Mouse (Mus musculus) liver (tissue): ENCODE measurements around the gene Syne2.

Source experiments
- DNase-seq: peaks from one replicate; pipeline ENCODE4 v3.0.0-alpha.2; 2020; ENCODE audit warnings: mixed read lengths

Syne2 gene

DNA sequence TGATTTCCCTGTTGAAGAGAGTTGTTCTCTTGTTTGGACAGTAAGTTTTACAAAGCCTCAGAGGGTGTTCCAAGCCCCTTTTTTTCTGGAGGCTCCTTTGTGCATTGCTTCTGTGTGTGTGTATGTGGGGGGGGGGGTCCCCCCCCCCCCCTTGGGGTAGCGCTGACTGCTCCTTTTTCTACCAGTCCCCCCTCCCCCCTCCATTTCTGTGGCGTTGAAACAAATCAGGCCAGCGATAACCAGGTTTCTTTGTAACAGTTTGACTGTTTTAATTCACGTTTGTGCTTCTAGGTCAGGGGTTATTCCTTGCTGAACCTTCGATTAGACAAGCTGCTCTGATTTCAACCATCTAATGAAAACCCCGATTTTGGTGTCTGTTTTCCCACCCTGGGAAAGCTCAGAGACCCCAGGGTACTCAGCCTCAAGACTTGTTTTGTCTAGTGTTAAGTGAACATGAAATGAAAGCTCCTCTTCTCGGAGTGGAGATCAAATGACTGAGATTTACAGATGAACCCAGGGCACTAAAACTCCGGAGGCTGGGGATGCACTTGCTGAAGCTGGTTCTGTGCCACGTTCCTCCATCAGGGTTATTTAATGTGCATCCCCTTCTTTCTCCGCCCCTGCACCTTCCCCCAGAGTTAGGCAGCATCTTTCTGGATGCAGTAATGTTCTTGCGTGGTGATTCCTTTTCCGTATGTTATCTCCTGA, 56.5 kb downstream of the Syne2 start:
- no peak for DNase-seq

DNA sequence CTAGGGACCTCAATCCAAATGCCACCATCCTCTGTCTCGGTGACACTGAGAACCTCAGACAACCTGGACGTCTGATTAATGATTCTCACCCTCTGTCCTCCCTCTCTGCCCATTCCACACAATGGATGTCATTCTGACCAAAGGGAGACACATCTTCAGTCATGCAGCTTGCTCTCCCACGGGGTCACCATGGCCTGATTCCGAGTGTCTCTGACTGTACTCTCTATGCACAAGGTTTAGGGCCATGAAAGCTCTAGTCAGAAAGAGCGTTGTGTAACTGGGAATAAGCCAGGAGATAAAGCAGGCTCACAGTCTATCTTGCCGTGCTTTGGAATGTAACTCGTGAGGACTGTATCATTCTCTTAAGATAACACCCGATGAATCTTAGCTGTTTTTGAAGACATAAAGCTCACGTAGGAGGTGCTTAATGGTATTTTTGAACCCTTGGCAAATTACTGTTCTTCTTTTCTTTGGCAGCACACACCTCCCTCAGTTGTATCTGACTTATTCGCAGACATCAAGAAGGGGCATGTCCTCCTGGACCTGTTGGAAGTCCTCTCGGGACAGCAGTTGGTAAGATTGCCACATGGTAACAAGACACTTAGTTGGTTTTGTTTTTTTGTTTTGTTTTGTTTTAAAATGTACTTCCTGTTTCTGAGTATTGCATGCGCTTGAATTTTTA, 61.8 kb downstream of the Syne2 start:
- no peak for DNase-seq

DNA sequence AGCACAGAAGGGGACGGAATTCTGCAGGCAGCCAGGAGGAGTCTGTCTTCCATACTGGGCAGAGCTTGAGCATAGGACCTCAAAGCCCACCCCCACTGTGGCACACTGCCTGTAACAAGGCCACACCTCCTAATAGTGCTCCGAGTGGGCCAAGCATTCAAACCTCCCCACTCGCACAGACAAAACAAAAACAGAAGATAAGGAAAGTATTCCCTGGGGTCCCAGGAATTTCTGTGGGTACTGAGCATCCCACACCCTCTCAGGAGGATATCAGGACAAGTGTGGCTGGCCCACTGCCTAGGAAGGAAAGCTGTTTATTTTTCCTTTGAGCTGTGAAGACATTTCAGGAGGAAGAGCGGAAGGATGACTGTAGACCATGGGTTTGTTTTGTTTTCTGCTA, 63.6 kb downstream of the Syne2 start:
- no peak for DNase-seq

DNA sequence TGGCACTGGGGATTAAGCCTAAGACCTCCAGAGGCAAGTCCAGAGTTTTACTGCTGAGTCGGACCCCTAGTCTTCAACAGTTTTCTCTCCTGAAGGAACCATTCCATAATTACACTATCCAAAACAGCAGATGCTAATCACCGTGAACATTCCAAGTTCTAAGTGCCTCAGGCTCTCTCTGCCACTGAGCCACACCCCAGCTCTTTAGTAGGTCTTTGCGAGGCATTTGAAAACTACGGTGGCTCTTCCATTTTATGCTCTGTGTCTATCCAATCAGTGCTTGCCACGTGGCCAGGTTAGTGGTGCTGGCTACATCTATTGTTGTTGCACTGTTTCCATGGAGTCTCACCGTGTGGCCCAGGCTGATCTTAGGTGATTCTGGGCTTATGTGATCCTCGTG, 68.2 kb downstream of the Syne2 start:
- no peak for DNase-seq

DNA sequence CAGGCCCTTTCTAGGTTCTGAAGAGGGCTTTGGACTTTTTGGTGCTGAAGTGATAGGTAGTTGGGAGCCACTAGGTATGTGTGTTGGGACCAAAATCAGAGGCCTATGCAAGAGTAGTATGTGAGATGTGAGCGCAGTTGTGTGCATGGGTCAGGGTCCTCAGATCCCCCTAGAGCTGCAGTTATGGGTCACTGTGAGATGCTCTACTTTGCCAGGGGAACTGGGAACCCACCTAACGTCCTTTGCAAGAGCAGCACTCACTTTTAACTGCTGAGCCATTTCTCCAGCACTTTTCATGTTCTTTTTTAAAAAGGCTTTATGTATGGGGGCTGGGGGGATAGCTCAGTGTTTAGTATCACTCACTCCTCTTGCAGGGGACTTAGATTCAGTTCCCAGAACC, 69.0 kb downstream of the Syne2 start:
- DNase-seq, result no peak

DNA sequence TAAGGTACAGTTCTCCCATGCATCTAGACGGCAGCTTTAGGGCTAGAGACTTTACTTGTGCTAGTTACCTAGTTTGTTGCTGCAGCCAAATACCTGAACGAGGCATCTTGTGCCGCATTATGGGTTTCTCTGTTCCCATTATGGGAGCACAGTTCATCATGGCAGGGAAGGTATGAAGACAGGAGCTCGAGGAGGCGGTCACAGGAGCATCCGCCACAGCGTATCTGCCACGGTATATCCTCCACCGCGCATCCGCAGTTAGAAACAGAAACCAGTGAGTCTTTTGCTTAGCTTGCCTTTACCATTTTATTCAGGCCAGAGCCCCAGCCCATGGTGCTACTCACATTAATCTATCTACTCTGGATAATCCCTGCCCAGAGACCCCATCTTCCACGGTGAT, 70.8 kb downstream of the Syne2 start:
- no peak for DNase-seq

DNA sequence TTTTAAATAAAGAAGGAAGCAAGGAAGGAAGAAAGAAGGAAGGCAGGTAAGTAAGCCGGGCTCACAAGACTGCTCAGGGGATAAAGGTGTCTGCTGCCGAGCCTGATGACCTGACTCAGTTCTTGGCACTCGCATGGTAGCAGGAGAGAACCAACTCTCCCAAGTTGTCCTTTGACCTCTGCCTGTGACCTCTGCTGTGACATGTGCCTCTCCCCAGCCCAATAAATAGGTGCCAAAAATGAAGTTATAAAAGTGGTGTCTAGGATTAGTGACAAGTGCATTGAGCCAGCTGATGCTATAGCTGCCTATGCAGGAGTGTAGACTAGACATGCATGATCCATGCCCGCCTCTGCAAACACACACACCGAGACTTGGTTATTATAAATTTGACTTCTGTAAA, 73.3 kb downstream of the Syne2 start:
- no peak for DNase-seq

DNA sequence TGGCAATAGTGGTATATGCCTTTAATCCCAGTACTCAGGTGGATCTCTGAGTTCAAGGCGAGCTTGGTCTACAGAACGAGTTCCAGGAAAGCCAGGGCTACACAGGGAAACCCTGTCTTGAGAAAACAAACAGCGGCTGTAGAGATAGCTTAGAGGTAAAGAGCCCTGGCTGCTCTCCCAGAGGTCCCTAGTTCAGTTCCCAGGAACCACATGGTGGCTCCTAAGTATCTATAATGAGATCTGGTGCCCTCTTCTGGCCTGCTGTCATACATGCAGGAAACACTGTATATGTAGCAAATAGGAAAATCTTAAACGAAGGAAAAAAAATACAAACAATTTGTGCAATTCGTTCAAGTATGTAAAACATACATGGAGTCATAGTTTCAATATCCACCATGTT, 75.5 kb downstream of the Syne2 start:
- no peak for DNase-seq

DNA sequence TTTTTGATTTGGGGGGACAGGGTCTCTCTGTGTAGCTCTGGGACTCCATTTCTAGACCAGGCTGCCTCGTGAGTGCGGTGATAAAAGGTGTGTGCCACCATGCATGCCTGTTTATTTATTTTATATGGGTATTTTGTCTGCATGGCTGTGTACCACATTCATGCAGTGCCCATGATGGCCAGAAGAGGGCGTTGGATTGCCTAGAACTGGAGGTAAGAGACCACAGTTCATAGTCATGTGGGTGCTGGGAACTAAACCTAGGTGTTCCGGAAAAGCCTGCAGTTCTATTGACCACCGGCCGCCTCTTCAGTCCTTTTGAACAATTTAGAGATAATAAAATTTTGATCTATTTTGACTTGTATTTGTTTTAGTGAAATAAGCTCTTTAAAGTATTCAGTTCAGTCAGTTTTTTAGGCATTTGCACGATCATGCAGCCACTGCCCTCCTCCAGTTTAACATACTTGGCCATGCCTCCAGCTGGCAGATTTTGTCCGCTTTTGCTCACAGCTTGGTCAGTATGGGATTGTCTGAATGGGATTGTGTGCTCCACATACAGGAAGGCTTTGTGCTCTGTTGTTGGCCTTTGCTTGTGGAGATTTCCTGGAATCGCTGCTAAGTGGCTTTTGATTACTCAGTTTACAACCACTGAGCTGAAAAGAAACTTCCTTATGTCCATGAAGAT, 76.5 kb downstream of the Syne2 start:
- peak; percentile 13 for DNase-seq

DNA sequence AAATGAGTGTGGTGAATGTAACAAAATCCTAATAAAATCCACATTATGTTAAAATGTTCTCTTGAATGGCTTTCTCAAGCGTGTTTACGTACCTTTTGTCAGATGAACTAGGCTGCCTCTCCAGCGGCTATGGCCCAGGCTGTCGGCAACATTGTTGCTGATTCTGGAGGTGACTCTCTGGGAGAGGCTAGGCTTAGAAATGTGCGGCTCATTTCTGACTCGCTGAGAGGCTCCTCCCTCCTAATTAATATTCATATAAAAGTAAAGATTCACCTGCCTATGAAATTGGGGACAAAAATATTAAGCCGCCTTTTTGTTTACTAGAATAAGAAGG, 77.0 kb downstream of the Syne2 start:
- no peak for DNase-seq

DNA sequence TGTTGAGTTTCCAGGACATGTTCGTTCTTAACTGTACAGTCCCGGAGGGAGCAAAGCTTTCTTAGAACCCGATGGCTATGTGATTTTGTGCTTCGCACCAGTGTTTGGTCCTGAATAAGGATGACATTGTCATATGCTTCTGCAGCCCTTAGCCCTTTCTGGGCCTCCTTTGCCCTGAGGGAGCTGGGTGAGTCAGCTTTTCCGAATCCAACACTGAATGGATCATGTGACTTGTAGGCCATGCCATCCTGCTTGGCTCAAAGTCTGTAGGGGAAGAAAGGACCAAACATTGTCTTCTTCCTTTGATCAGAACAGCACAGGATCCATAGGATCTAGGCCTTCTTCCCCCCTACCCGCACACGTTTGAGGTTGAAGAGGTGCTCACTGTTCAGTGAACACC, 79.9 kb downstream of the Syne2 start:
- DNase-seq, result no peak

DNA sequence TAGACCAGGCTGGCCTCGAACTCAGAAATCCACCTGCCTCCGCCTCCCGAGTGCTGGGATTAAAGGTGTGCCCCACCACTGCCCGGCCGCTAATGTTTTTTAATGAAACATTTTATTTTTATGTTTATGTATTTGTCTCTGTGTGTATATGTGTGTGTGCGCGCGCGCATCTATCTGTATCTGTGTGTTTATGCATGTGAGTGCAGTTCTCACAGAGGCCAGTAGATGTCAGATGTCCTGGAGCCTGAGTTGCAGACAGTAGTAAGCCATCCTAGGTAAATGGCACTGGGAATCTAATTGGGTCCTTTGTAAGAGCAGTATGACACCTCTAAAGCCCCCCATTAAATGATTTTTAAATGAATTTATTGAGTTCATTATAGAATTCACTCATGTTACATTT, 83.8 kb downstream of the Syne2 start:
- DNase-seq, result no peak

DNA sequence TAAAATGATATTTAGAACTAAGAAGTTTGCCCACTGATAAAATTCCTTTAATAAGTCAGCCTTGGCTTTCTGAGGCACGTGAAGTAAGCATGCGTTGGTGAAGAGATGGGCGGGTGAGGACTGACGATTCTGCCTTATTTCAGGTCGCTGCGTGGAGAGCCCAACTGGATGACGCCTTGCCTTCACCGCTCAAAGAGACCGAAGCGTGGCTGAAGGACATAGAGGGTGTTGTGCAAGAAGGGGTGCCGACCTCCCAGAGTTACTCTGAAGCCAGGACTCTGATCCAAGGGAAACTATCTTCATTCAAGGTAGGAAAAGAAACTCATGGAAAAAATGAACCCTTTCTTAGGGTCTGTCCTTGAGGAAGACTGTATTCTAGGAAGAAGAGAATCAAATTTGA, 86.1 kb downstream of the Syne2 start:
- no peak for DNase-seq

DNA sequence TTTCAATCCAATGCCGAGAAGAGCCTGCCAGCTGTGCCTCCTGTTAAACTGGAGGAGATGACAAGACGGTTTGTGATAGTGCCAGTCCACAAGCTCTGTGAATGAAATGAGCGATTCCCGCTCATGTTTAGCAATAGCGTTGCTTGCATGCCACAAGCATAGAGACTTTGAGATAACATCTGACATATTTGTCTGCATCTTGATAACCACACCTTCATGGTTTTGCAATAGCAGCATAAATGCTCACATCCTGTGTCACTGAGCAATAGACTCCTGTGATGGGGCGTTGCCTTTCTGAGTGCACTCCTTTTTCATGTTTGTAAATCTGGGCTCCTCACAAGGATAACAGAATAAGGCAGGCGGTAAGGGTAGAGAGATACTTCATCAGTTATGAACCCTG, 87.4 kb downstream of the Syne2 start:
- no peak for DNase-seq

DNA sequence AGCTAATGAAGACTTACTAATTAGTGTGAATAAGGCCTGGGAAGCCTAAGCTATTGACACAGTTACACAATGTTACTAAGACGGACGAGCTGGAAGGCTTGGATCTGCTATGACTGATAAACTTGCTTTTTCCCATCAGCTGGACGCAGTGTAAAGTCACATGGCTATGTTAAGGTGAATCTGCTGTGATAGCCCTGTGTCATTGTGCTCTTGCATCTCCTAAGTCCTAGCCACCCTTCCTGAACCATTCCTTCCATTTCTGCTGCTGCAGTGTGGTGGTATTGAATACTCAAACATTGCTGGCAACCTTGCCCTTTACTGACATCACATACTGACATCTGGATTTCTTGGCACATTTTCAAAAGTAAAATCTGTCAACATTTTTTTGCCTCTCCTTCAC, 90.5 kb downstream of the Syne2 start:
- no peak for DNase-seq

DNA sequence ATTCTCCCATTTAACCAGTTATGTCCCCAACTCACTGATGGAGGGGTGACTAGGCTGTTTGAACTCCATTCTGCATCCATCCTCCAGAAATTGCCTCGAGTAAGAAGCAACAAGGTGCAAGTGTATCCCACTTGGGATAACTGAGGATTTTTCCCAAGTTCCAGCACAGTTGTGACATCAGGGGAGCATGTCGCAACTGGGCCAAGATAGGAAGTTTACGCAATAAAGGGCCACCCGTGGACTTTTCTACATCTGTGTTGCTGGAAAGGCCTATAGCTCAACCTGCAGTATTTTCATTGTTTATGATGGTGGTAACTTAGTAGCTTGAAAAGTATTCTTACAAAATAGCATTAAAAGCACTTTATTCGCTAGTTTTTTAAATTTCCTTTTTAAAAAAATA, 97.8 kb downstream of the Syne2 start:
- no peak for DNase-seq

DNA sequence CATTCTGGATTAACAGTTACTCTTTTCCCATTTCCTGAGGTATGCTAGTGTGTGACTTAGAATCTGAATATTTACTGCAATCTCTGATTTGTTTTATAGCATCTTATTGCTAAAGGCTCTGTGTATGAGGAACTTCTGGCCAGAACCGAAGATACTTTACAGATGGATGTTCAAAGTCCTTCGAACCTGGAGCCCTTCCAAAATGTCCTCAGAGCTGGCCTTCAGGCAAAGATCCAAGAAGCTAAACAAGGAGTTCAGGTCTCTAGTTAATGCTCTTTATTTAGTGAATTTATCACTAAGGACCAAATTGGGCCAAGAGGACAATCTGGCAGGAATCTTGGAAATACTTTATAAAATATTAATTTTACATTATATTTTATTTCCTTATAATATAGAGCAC, 100.5 kb downstream of the Syne2 start:
- no peak for DNase-seq

DNA sequence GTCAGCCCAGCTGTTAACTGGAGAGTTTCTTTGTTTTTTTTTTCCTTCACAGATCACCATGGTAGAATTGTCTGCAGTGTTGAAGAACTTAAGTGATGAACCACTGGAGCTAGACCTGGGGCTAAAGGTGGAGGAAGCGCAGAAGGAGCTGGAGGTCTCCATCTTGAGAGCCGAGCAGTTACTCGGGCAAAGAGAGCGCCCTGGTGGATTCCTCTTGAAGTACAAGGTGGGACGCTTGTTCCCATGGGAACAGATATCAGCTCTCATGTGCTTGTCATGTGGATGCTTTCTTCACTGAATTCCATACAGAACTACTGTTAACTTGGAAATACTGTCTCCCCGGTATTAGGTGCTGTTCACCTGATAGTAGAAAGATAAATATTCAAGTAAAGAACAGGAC, 101.0 kb downstream of the Syne2 start:
- DNase-seq, result no peak

DNA sequence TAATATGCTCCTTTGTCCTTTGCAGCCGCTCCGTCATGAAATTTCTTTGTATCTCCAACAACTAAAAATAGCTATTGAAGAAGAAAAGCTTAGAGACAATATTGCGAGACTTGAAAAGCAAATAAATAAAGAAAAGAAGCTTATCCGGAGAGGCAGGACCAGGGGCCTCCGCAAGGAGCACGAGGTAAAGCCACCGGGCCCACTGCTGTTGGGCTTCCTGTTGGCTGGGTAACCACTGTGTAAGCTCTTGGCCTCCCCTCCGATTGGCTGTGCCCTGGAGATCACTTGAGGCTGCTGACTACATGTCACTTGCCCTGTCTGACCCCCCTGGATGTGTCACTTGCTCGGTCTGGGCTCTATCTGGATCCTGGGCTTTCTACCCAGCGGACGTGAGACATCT, 105.0 kb downstream of the Syne2 start:
- DNase-seq, result no peak

DNA sequence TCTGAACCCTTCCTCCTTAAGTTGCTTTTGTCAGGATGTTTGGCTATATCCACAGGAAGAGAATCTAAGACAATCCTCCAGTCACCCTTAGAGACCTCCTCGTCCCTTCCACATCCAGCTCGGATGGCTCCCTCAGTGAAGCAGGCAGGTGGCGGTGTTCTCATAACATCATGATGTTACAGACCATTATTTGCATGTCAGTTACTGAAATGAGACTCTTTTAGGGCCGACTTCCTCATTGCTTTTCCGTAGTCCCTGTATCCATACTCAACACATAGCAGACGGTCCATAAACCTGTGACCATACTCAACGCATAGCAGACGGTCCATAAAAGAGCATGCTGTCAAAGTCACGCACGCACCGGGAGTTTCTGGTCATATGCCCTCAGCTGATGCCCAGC, 106.9 kb downstream of the Syne2 start:
- DNase-seq, result no peak

DNA sequence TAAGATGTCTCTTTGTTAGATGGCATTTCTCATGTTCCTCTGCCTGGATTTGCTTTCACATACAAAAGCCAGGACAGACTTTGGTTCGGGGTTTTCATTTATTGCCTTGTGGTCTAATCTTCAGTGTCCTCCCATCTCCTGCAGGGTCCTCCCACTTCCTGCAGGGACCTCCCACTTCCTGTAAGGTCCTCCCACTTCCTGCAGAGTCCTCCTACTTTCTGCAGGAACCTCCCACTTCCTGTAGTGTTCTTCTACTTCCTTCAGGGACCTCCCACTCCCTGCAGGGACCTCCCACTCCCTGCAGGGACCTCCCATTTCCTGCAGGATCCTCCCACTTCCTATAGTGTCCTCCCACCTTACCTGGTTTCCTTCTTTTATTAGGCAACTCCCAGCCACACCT, 109.7 kb downstream of the Syne2 start:
- no peak for DNase-seq

DNA sequence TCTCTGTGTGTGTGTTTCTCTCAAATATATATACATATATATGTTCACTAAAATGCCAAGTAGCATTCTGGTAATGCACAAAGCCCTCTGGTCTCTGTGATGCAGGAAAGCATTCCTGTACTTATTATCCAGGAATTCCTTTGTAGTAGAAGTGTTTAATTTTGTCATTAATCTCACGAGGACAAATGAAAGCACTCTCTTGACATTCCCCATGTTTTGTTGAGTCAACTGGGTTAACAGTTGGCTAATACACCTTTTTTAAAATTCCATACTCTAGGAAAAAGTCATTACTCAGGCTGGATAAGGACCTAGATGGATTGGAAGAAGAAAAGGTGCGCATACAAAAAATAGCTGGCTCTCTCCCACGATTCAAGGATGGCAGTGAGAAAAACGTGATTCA, 115.6 kb downstream of the Syne2 start:
- DNase-seq, result no peak

DNA sequence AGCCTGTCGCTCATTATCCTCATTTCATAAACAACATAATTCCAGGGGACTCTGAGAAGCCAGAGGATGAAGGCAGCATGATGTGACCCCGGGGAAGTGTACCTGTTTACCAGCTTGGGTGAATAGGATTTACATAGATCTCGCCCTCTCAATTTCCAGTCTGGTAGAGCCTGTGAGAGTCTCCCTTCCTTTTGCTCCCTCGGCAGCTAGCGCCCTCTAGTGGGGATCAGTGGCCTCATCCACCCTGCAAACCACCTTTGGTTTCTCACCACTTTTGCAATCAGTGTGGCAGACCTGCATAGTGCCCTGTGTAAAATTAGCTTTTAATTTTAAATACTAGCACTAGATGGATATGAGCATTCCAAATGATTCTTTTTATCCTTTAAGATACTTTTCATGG, 133.4 kb downstream of the Syne2 start:
- peak; percentile 45 for DNase-seq

DNA sequence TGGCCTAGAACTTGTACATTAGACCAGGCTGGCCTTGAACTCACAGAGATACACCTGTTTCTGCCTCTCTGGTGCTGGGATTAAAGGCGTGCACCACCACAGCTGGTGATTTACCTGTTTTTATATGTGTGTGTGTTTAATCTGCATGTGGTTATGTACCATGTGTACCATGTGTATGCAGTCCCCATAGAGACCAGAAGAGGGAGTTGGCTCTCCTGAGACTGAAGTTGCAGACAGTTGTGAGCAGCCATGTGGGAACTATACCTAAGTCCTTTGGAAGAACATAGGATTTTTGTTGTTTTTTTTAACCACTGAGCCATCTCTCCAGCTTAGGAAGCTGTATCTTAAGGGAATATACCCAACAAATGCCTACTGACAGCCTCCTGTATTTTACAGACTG, 134.1 kb downstream of the Syne2 start:
- no peak for DNase-seq
